Mouse (Mus musculus): Measurements from ENCODE around the gene 6820408C15Rik.

Gene 6820408C15Rik

DNA sequence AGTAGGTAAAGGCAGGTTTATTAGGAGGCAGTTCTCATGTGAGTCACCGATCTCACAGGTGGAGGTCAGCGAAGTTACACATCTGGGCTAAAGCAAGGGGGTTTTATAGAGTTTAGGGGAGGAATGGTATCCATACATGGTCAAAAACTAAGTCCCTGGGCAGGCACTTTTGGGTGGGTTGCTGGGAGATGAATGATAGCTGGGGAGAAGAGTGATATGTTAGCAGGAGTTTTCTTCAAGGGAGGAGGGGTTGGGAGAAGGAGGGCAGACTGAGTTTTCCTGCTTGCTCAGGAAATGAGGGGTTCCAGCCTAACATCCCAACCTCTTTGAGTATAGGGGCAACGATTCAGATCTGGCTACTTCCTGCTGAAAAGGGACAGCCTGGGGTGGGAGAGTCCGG lies at the start of gene 6820408C15Rik:
Gene 6820408C15Rik, plus strand, starts transcription at position 301 of the 400 bp plus-strand sequence.
- no peak for DNase-seq (ENCODE audit: low read depth in 1 of 2, low spot score in 2 of 2)

- DNase-seq (ENCODE audit: low read depth in 1 of 2, low spot score in 2 of 2): no peak
These were observed 47.5 kb upstream of the 6820408C15Rik start for GRCm38 (mm10) chr2:152367917-152368316.

GRCm38 (mm10) chr2:152368532-152369140 lies 46.8 kb upstream of the 6820408C15Rik start:
- DNase-seq (ENCODE audit: low read depth in 1 of 2, low spot score in 2 of 2): no peak

- no peak for DNase-seq (ENCODE audit: low read depth in 1 of 2, low spot score in 2 of 2)
These were observed 43.3 kb upstream of the 6820408C15Rik start for GRCm38 (mm10) chr2:152372104-152372503.

DNA sequence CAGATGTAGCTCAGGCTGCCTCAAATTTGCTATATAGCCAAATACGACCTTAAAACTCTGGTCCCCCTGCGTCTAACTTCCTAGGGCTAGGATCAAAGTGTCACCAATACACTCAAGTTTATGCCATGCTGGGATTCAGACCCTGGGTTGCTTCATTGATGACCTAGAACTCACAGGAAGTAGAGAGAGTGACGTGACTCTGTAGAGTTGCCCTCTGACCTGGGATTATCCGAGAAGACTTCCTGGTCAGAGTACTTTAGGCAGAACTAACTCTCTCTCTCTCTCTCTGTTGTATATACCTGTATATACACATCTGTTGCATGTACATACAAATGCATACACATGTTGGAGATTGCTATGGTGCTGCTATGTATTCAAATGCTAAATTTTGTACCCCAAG lies 42.7 kb upstream of the 6820408C15Rik start:
- no peak for DNase-seq (ENCODE audit: low read depth in 1 of 2, low spot score in 2 of 2)

DNA sequence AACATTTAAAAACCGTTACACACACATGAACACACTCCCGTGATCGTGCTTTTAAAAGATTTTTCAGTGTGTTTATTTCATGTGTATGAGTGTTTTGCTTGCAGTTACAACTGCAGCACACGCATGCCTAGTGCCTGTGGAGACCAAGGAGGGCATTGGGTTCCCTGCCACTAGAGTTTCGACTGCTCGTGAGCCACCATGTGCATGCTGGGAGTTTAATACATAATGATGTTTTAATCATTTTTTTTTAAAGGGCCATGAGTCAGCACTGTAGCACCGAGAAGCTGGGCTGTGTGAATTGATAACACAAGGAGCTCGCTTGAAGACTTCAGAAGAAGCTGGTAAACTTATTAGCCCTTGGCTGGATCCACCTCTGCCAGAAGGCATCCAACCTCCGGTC lies 41.8 kb upstream of the 6820408C15Rik start:
- DNase-seq (ENCODE audit: low read depth in 1 of 2, low spot score in 2 of 2): no peak

GRCm38 (mm10) chr2:152375652-152376344 lies 39.6 kb upstream of the 6820408C15Rik start:
- DNase-seq (ENCODE audit: low read depth in 1 of 2, low spot score in 2 of 2): no peak

- no peak for DNase-seq (ENCODE audit: low read depth in 1 of 2, low spot score in 2 of 2)
These were observed 39.0 kb upstream of the 6820408C15Rik start, which contains the start of gene Nrsn2 for GRCm38 (mm10) chr2:152376345-152376741. TSS of gene Nrsn2 (minus strand) at chr2:152376638.

DNA sequence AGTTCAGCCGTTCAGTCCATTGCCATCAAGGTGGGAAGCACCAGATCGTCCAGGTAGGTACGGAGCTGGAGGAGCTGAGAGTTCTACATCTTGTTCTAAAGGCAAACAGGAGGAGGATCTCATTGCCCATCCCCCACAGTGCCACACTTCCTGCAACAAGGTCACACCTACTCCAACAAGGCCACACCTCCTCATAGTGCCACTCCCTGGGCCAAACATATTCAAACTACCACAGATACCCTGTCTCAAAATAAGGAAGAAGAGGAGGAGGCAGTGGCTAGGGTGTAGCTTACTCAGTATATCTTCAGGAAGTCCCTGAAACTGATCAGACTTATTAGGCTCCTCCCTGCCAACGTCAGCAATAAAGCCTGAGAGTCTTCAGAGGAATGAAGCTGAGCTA lies 31.2 kb upstream of the 6820408C15Rik start:
- DNase-seq (ENCODE audit: low read depth in 1 of 2, low spot score in 2 of 2): no peak

DNA sequence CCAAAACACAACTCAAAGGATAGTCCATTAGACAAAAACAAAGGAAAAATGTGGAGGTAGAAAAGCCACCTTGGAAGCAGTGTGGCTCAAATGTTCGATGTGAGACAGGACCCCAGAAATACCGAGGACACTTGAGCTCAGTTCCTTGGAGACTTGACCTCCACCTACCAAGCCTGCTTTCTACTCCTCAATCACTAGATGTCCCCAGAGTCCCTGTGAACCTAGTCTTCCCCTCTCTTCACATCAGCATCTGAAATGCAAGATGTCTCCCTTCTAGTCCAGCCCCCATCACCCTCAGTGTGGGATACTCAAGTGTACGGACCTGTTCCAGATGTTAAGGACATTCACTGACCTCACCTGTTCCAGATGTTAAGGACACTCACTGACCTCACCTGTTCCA lies 22.6 kb upstream of the 6820408C15Rik start:
- DNase-seq (ENCODE audit: low read depth in 1 of 2, low spot score in 2 of 2): no peak

DNA sequence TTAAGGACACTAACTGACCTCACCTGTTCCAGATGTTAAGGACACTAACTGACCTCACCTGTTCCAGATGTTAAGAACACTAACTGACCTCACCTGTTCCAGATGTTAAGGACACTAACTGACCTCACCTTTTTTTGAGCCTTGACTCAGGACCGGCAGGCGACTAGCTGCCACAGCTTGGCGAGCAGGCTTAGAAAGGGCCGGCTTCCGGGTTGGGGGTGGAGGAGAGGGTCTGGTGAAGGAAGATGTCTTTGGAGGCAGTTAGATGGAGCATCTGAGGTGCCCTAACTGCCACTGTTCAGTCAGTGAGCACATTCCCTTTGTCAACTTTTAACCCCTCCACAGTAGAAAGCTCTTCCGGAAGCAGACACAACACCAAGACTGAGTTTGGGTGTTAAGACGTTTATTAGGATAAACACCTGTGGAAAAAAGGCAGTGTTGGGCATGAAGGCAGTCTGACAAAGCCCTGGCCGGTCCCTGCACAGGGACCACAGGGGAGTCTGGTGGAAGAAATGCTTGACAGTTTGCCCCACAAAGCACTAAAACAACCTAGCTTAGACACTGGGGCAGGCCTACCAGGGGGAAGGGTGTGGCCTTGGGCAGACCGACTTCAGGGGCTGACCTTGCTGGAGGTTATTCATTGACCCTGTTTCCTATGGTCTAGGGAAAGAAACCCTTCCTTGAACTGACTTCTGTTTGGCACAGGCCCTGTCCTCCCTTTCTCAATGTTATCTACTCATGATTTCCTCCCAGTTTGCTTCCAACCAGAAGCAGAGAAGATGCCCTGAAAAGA lies 22.0 kb upstream of the 6820408C15Rik start:
- no peak for DNase-seq (ENCODE audit: low read depth in 1 of 2, low spot score in 2 of 2)

DNA sequence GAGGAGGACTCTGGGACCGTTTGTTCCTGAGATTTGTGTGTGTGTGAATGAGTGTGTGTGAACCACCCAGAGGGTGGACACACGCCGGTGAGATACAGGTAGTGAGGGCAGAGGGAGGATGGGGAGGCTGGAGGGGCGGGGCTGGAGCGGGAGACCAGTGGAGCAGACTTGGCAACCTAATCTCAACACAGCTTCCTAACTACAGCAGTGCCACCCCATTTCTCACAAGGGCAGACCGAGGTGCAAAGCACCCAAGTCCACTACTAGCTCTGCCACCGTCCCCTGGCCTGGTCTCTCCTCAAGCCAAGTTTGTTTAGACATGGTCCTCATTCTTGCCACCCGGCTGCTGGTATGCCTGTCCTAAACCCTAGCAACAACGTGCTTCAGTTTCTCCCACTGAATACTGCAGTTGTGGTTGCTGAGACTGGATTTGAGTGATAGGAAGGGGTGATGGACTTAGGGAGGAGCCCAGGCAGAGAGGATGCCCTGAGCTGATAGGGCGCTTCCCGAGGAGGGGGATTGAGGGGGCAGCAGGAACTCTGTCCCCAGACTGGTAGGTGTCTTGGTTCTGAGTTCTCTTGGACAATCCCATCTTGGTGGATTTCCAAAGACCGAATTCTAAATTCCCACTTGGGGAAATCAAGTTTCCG lies 20.0 kb upstream of the 6820408C15Rik start:
- DNase-seq (ENCODE audit: low read depth in 1 of 2, low spot score in 2 of 2): no peak

DNA sequence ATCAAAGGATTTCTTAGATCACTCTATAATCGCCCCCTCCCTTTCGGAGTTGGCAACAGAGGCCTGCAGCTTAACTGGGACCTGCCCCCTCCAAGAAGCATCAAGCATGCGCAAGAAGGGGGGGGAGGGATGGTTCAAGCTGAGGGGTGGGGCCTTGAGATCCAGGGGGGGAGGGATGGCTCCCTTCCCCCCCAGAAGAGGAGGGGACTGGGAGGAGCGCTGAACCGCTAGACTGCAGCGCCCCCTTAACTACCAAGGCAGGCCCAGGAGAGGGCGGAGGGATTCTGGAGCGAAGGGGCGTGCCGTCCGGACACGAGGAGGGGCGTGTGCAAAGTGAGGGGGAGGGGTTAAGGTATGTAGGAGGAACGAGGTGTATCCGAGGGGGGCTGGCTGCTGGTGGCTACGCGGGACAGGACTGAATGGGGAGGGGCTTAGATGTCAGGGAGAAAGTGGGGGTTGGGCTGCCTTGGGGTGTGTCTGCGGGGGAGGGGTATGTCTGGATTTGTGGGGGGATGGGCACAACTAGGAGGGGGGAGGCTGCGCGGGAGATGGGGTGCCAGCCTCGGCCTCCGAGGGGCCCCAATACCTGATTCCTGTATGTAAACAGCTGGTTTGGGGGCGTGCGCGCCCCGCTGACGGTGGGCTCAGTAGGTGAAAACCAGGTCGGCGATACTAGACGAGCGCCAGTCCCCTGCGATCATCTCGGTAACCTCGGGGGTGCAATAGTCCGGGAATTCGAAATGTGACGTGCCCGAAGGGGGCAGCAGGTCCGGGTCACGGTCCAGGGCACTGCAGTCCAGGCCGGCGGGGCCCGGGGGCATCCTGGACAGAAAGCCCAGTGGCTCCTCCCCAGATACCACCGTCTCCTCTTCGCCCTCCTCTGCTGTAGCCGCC lies 19.0 kb upstream of the 6820408C15Rik start:
- no peak for DNase-seq (ENCODE audit: low read depth in 1 of 2, low spot score in 2 of 2)

DNA sequence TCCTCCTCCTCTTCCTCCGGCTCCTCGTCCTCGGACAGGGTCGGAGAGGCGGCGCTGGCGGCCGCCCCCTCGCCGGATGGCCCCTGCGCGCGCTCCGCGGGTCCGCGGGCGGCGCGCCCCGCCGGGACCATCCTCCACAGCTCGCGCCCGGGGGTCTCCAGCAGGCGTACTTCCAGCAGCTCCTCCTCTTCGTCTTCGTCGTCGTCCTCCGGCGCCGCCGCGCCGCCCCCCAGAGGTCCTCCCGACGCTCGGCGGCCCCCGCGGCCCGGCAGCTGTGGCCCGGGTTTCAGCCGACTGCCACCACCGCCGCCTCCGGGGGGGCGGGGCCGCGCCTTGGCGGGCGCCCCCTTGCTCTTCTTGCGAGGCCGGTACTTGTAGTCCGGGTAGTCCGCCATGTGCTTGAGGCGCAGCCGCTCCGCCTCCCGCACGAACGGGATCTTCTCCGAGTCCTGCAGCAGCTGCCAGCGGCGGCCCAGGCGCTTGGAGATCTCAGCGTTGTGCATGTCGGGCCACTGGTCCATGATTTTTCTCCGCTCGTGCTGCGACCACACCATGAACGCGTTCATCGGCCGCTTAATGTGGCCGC lies 18.3 kb upstream of the 6820408C15Rik start:
- no peak for DNase-seq (ENCODE audit: low read depth in 1 of 2, low spot score in 2 of 2)

DNA sequence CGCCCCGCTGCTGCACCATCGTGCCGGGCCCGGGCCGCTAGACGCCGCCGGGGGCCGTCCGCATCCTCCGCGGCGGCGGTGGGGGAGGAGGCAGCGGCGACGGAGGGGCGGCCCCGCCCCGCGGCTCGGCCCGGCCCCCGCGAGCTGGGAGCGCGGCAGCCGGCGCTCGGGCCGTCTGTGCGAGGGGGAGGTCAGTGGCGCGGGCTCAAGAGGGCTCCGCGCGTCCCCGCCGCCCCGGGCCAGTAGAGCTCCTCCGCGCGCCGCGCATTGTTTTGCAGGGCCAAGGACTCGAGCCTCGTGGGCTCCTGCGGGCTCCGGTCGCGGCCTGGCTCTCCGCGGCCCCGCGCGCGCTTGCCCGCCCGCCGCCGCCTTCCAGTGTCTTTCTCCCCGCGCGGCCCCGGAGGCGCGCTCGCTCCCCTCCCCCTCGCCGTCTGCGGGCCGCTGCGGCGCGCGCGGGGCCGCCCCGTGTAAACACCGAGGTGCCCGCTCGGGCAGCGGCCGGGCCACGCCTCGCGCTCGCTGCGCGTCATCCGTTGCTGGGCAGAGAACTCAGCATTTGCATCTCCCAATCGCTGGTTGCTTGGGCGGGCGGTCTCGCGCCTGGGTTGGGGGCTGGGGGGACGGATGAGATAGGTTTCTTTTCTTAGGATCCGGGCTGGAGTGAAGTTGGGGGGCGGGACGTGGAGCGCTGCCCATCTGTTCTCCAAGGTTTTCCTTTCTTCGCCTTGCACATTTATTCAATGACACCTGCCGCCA lies 17.5 kb upstream of the 6820408C15Rik start, which contains the start of gene Sox12:
Gene Sox12, minus strand, starts transcription at position 384 of the 756 bp plus-strand sequence.
- peak; percentile 68 to 84 for DNase-seq (ENCODE audit: low read depth in 1 of 2, low spot score in 2 of 2)

GRCm38 (mm10) chr2:152398691-152399090 lies 16.7 kb upstream of the 6820408C15Rik start:
- DNase-seq (ENCODE audit: low read depth in 1 of 2, low spot score in 2 of 2): peak; percentile 69 to 79

DNA sequence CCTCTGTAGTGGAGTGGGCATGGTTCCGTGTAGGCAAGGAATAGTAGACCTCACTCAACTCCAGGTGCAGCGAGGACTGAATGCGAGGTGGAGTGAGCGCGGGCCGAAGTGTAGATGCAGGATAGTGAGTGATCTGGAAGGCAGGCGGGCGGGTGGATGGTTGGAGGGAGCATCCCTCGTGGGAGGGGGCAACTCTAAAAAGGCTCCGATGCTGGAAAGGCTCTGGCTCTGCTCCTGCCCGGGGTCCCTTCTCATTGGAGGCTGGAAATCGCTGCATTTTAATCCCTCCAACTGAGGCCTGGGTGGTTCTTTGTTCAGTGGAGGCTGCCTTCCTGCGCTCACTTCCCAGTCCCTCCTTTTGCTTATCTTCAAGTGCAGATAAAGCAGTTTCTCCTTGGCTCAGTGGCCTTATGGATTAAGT lies 16.3 kb upstream of the 6820408C15Rik start:
- no peak for DNase-seq (ENCODE audit: low read depth in 1 of 2, low spot score in 2 of 2)

DNA sequence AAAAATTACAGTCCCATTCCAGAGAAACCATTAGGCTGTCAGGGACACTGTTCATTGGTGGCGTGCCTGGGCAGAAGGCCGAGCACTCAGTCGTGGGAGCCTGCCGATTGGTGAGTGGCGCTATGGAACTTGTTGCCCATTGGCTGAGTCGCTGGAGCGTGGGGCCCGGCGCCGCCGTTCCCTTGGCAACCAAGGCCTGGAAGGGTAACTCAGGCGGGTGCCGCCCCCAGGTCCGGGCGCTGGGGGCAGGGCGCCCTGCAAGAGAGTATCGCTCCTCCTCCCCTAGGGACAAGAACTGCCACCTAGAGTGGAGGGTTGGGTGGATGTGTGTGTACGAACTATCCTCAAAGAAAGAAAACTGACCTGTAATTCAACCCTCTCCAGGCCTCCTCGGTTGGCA lies 9.3 kb upstream of the 6820408C15Rik start:
- peak in 1 of 2 experiments; percentile 43 for DNase-seq (ENCODE audit: low read depth in 1 of 2, low spot score in 2 of 2)

GRCm38 (mm10) chr2:152409781-152410180 lies 5.6 kb upstream of the 6820408C15Rik start:
- no peak for DNase-seq (ENCODE audit: low read depth in 1 of 2, low spot score in 2 of 2)
